Mouse (Mus musculus): ENCODE results near the gene Pcyt2. TPM values are rescaled to one million over a fixed set of nuclear protein-coding genes. Genes with fewer than 3 reads are reported as not detected.
"Not testable (repeated sequence)": the region's sequence is repeated elsewhere in the genome, so short reads cannot be mapped to it uniquely, and the experiment has no call there.

Gene Pcyt2
- polyA plus RNA-seq, 1 experiment from 2014 or later = 140 TPM

DNA sequence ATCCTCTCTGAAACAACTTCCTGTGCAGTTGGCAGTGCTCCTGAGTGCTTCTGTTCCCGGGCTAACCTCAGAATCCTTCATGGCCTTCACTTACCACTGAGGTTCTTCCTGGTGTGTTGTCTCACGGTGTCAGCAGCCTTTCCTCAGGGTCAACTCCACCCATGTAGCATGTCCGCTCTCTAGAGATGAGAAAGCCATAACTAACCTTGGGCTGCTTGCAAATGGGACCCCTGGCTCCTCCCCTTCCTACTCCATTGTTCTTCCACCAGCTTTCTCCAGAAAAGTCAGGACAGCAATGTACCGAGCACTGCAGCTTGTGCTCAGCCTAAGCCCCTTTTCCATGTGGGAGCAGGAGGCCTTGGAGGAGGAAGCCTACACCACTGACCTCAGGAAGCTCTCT is 11.0 kb downstream of the Pcyt2 start:
- Histone ChIP-seq H3K27ac (replicated peaks) (no peak overlapping the region), H3K27me3 (ENCODE audit: low read depth, poor library complexity, severe bottlenecking) (peaks cover 36% of the 10 kb centered on the region), H3K4me3 (no peak overlapping the region), H3K36me3 (peaks cover 83% of the 10 kb centered on the region), H3K4me1 (peaks cover 29% of the 10 kb centered on the region), H3K9me3 (replicated peaks) (no peaks in the 10 kb centered on the region)
- WGBS = 84% methylated on average over 4 of the region's 4 CpGs
- no peak for DNase-seq (ENCODE audit: low spot score)

DNA sequence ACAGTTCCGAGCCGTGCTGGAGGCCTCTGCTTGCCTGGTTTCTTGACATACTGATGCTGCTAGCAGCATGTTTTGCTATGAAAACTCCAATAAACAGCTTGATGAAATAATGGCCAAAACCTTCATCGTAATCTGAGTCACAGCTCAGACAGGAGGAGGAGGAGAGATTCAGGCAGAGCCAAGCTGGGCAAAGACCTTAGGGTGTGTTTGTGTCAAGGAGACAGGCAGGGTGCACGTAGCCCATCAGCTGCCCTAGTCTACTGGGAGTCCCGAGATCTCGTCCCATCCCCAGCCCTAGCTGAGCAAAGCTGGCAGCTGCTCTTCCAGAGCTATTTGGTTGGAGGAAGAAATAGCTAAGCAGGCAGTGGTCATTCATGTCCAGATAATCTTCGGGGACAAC is 12.1 kb downstream of the Pcyt2 start:
- peaks cover 29% of the 10 kb centered on the region for H3K4me1 ChIP-seq
- WGBS = 94% methylated on average over 7 of the region's 7 CpGs
- peaks cover 36% of the 10 kb centered on the region for H3K27me3 ChIP-seq (ENCODE audit: low read depth, poor library complexity, severe bottlenecking)
- no peak for DNase-seq (ENCODE audit: low spot score)
- H3K9me3 ChIP-seq (replicated peaks) = no peaks in the 10 kb centered on the region
- H3K27ac ChIP-seq (replicated peaks) = no peak overlapping the region
- H3K36me3 ChIP-seq = peaks cover 81% of the 10 kb centered on the region
- no peak overlapping the region for H3K4me3 ChIP-seq

DNA sequence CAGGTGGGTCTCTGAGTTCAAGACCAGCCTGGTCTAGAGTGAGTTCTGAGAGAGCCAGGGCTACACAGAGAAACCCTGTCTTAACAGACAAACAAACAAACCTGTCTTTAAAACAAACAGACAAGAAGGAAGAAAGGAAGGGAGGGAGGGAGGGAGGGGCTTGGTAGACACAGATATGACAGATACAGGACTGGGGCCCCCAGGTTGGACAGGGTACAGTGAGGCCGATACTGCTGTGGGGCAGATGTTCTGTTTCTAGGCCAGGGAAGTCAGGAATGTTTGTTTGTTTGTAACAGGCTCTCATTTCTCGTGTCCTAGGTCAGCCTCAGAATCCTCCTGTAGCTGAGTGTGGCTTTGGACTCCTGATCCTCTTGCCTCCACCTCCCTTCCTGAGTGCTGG is 14.2 kb downstream of the Pcyt2 start:
- Histone ChIP-seq H3K36me3 (peaks cover 76% of the 10 kb centered on the region), H3K9me3 (replicated peaks) (no peaks in the 10 kb centered on the region), H3K4me1 (peaks cover 34% of the 10 kb centered on the region), H3K27me3 (ENCODE audit: low read depth, poor library complexity, severe bottlenecking) (peaks cover 22% of the 10 kb centered on the region), H3K4me3 (no peak overlapping the region), H3K27ac (replicated peaks) (no peak overlapping the region)
- no peak for DNase-seq (ENCODE audit: low spot score)
- 83% methylated on average over 2 of the region's 2 CpGs for WGBS

DNA sequence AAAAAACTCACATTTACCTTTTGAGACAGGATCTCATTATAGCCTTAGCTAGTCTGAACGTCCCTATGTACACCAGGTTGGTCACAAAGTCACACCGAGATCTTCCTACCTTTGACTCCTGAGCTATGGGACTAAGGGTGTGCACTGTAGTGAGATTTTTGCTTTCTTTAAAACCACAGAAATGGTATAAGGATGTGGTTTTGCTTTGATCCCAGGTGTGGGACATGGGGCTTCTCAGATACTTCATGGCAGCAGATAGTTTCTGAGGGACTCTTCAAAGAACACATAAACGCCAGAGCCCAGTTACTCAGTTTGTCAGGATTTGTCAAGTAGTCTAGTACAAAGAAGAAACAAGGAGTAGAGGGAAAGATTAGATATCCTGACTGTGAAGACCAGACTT is 17.0 kb downstream of the Pcyt2 start:
- peaks cover 36% of the 10 kb centered on the region for H3K4me1 ChIP-seq
- peaks cover 77% of the 10 kb centered on the region for H3K36me3 ChIP-seq
- H3K9me3 ChIP-seq (replicated peaks) = no peaks in the 10 kb centered on the region
- WGBS = 98% methylated on average over 3 of the region's 3 CpGs
- DNase-seq (ENCODE audit: low spot score) = no peak
- no peaks in the 10 kb centered on the region for H3K27me3 ChIP-seq (ENCODE audit: low read depth, poor library complexity, severe bottlenecking)
- no peak overlapping the region for H3K4me3 ChIP-seq
- H3K27ac ChIP-seq (replicated peaks) = no peak overlapping the region

DNA sequence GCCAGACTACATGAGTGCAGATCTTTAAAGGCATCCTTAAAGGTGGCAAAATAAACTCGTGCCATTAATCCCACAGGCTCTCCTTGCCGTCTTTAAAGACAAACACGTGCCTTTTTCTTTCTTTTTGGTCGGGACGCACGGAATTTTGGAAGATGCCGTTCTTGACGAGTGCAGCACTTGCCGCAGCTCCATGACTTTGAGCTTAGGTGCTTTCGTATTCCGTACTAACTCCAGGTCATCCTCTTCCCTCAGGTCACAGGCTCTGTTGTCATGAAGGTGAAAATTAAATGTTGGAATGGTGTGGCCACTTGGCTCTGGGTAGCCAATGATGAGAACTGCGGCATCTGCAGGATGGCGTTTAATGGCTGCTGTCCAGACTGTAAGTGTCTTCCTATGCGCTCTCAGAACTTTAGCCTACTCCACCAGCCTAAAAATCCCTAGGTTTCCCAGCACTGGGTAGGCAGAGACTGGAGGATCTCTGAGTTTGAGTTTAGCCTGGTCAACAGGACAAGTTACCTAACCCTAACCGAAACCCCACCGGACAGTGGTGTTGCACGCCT is 18.7 kb downstream of the Pcyt2 start:
- Histone ChIP-seq H3K4me3 (peak overlapping the region; percentile 99), H3K27ac (replicated peaks) (peak overlapping the region; percentile 99), H3K4me1 (peaks cover 37% of the 10 kb centered on the region), H3K9me3 (replicated peaks) (no peaks in the 10 kb centered on the region), H3K27me3 (ENCODE audit: low read depth, poor library complexity, severe bottlenecking) (no peaks in the 10 kb centered on the region), H3K36me3 (peaks cover 77% of the 10 kb centered on the region)
- WGBS = 51% methylated on average over 17 of the region's 17 CpGs
- DNase-seq (ENCODE audit: low spot score) = no peak

DNA sequence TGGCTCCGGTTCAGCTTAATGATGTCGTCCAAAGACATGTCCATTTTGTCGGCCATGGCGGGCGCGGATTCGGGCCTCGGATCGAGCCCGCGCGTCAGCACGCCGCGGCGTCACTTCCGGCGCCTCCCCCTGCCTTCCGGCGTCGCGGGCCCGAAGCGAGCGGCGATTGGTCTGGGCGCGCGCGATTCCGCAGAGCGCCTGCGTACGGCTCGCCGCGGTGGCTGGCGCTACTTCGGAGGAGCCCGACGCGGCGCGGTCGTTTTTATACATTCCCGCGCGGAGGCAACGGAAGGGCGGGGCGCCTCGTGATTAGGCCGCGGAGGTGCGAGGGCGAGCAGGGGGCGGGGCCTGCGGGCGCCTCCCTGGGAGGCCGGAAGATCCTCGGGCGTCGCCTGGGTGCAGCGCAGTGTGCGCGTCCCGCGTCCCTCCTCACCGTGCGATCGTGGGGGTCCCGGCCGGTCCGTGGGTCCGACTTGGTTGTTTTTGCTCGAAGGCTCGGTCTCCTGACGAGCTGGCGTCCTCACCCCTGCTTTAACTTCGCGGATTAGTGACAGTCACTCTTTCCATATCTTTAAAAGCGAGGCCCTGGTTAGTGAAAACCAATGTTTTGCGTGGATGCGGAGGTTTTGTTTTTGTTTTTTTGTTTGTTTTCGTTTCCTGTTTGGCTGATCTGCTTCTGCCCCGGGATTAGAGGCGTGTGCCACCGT is 19.3 kb downstream of the Pcyt2 start, which contains the start of the genes Alyref and Anapc11:
Gene Alyref (minus strand): TSS at position 83 of the 707 bp plus-strand sequence.
Gene Anapc11 (plus strand): TSS at position 139 of the 707 bp plus-strand sequence.
- under 1% methylated on average over 88 of the region's 88 CpGs for WGBS
- H3K27ac ChIP-seq (replicated peaks) = peak within 1 kb of the TSS; percentile 99
- peak; percentile 95 for DNase-seq (ENCODE audit: low spot score)
- H3K27me3 ChIP-seq (ENCODE audit: low read depth, poor library complexity, severe bottlenecking) = no peaks in the 10 kb centered on the region
- peaks cover 77% of the 10 kb centered on the region for H3K36me3 ChIP-seq
- peak within 1 kb of the TSS; percentile 99 for H3K4me3 ChIP-seq
- H3K4me1 ChIP-seq = peaks cover 37% of the 10 kb centered on the region
- no peaks in the 10 kb centered on the region for H3K9me3 ChIP-seq (replicated peaks)

DNA sequence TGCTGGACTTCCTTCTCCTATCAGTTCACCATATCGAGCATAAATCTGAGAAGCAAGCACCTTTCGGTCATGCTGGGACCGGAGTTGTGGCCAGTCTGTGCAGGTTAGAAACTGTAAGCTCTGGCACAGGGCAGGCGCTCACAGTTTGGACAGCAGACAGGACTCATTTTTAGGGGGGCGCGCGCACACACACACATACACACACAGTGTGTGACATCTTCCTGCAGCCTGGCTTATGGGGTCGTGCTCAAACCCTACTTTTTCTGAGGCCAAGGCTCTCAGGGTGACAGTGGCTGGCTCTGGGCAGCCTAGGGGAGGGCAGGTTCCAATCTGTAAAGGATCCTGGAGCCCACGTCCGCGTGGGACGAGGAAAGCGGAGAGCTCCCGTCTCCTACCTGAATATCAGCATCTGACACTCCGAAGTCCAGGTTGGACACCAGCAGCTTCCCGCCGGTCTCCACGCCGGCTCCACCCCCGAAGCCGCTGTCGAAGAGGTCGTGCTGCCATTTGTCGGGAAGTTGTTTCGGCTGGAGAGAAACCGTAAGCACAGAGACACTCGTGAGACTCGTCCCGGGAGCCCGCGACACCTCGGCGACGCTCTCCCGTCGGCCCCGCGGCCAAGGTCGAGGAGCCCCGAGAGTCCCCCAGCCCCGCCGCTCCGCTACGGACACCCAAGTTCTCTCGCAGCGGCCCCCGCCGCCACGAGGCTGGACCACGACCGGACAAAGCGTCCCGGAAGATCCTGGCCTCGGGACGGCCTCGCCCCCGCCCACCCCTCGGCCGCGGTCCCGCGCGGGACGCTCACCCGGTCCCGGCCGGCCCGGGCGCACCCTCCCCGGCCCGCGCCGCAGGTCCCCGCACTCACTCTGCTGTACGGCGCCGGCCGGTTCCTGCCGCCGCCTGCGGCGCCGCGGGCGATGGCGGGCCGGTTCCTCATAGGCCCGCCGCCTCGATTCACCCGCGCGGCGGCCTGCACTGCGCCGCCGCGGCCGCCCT is 20.2 kb downstream of the Pcyt2 start:
- H3K9me3 ChIP-seq (replicated peaks) = no peaks in the 10 kb centered on the region
- no peak for DNase-seq (ENCODE audit: low spot score)
- H3K4me3 ChIP-seq = peak overlapping the region; percentile 99
- H3K27ac ChIP-seq (replicated peaks) = peak overlapping the region; percentile 99
- H3K27me3 ChIP-seq (ENCODE audit: low read depth, poor library complexity, severe bottlenecking) = no peaks in the 10 kb centered on the region
- H3K36me3 ChIP-seq = peaks cover 77% of the 10 kb centered on the region
- WGBS = 5% methylated on average over 99 of the region's 99 CpGs
- H3K4me1 ChIP-seq = peaks cover 37% of the 10 kb centered on the region

DNA sequence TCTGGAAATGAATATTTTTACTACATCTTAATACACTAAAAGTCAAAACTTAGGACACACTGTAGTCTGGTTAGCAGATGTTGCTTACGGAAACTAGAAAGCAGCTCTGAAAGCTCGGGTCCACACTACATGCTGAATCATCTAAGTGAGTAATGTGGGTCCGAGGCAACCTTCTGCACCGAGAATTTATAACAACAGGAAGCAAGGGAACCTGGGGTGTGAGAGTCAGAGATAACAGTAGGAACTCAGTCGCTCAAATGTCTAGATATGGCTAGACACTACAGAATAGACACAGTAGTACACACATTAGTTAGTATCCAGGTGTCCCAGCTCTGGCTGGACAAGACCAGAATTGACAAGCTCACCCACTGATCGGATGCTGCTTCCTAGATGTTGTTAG is 29.2 kb downstream of the Pcyt2 start:
- H3K27me3 ChIP-seq (ENCODE audit: low read depth, poor library complexity, severe bottlenecking) = no peaks in the 10 kb centered on the region
- WGBS = 95% methylated on average over 6 of the region's 6 CpGs
- H3K36me3 ChIP-seq = peaks cover 98% of the 10 kb centered on the region

DNA sequence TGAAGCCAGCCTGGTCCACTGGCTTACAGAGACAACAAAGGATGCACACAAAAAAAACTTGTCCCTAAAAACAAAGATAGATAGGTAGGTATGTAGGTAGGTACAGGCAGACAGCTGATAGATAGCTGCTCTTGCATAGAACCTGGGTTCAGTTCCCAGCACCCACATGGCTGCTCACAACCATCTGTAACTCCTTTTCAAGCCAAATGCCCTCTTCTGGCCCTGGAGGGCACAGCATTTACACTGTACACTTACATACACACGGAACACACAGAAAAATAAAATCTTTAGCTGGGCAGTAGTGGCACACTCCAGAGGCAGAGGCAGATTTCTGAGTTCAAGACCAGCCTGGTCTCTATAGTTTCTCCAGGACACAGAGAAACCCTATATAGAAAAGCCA is 33.8 kb downstream of the Pcyt2 start:
- Histone ChIP-seq H3K4me3 (no peak overlapping the region), H3K9me3 (replicated peaks) (peaks cover 5% of the 10 kb centered on the region), H3K27ac (replicated peaks) (no peak overlapping the region), H3K4me1 (peaks cover 28% of the 10 kb centered on the region), H3K36me3 (peaks cover 77% of the 10 kb centered on the region), H3K27me3 (ENCODE audit: low read depth, poor library complexity, severe bottlenecking) (no peaks in the 10 kb centered on the region)
- 91% methylated on average over 1 of the region's 1 CpGs for WGBS
- no peak for DNase-seq (ENCODE audit: low spot score)

More for the DNA sequence above, 29.2 kb downstream of the Pcyt2 start:
- no peak for DNase-seq (ENCODE audit: low spot score)
- peaks cover 5% of the 10 kb centered on the region for H3K9me3 ChIP-seq (replicated peaks)
- no peak overlapping the region for H3K27ac ChIP-seq (replicated peaks)
- no peaks in the 10 kb centered on the region for H3K4me1 ChIP-seq
- H3K4me3 ChIP-seq = no peak overlapping the region

DNA sequence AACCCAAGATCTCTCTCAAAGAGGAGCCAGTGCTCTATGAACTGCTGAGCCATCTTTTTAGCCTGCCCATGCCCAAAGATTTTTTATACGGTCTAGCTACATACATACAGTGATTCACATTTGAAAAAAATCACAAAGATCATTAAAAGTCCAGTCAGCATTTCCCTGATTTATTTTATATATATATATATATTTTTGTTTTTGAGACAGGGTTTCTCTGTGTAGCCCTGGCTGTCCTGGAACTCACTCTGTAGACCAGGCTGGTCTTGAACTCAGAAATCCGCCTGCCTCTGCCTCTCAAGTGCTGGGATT is 34.8 kb downstream of the Pcyt2 start:
- DNase-seq (ENCODE audit: low spot score); H3K9me3 ChIP-seq (replicated peaks); H3K27me3 ChIP-seq (ENCODE audit: low read depth, poor library complexity, severe bottlenecking); H3K27ac ChIP-seq (replicated peaks): not testable (repeated sequence)
- Histone ChIP-seq H3K4me3 (0 out of 2 replicates have a peak overlapping the region, but pooled peaks have one; percentile 92), H3K36me3 (peaks cover 77% of the 10 kb centered on the region), H3K4me1 (peaks cover 38% of the 10 kb centered on the region)
- WGBS = 86% methylated on average over 2 of the region's 2 CpGs

DNA sequence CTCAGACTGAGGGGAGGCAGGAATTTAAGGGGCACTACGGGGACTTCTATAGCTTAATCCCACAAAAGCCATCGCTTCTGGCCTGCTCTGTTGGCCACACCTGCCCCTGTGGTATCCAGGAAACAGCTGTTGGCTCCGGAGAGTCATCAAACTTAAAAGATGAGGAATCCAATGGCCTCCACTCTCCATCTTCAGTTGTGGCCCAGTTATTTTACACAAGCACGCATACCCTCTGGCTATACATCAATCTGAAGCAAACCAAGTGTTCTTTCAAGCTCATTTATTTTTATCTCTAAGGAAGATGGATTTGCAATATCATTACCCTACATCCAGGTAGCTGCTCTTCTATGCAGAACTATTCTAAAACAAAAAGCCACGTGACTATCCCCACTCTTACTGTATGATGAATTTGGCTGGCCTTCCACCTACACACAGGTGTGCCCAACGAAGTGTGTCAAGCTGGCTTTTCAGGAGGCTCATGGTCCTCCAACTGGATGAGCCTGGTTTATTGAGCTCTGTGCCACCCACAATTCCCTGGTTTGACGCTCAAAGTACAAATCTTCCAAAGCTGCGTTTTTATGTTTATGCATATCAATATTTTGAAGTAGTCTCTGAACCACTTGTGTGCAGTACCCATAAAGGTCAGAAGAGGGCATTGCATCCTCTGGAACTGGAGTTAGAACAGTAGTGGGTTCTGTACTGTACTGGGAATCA is 35.3 kb downstream of the Pcyt2 start:
- H3K27me3 ChIP-seq (ENCODE audit: low read depth, poor library complexity, severe bottlenecking) = no peaks in the 10 kb centered on the region
- 68% methylated on average over 8 of the region's 8 CpGs for WGBS
- DNase-seq (ENCODE audit: low spot score) = no peak
- H3K36me3 ChIP-seq = peaks cover 77% of the 10 kb centered on the region
- H3K27ac ChIP-seq (replicated peaks) = peak overlapping the region; percentile 99
- H3K9me3 ChIP-seq (replicated peaks) = peaks cover 5% of the 10 kb centered on the region
- H3K4me1 ChIP-seq = peaks cover 38% of the 10 kb centered on the region
- H3K4me3 ChIP-seq = peak overlapping the region; percentile 92

Measured in midbrain, embryonic 10.5 days (tissue).